Mouse (Mus musculus): ENCODE data around the gene Lrrc1. TPM values are rescaled to one million over a fixed set of nuclear protein-coding genes. Genes with fewer than 3 reads are reported as not detected.
A peak's percentile ranks its signal among the peaks of the same experiment; 100 is the strongest.

Lrrc1 gene
- polyA plus RNA-seq, 1 experiment from 2014 or later, result 11.7 TPM

GRCm38 (mm10) chr9:77410968-77411367, 133.7 kb downstream of the Lrrc1 start:
- DNase-seq (ENCODE audit: low spot score), result no peak
- Histone ChIP-seq H3K9me3 (replicated peaks; ENCODE audit: control insufficient read depth, low read length) (no peaks in the 10 kb centered on the region), H3K4me2 (ENCODE audit: low read depth, low read length) (no peak overlapping the region), H3K36me3 (replicated peaks; ENCODE audit: control insufficient read depth, insufficient read depth, low read depth, low read length) (no peaks in the 10 kb centered on the region), H3K27ac (replicated peaks; ENCODE audit: low read depth, low read length) (no peak overlapping the region), H3K4me3 (ENCODE audit: low read depth, low read length) (no peak overlapping the region), H3K9ac (replicated peaks; ENCODE audit: low read length) (no peak overlapping the region), H3K4me1 (ENCODE audit: control insufficient read depth, insufficient read depth, low read length) (no peaks in the 10 kb centered on the region), H3K27me3 (ENCODE audit: control insufficient read depth, insufficient read depth, low read length) (no peaks in the 10 kb centered on the region)
- no peak for ATAC-seq (replicated peaks; ENCODE audit: insufficient number of reproducible peaks, low FRiP score, low TSS enrichment, low read depth)
- WGBS, result 51% methylated on average over 4 of the region's 4 CpGs

GRCm38 (mm10) chr9:77410524-77410923, 134.1 kb downstream of the Lrrc1 start:
- DNase-seq (ENCODE audit: low spot score), result no peak
- no peak overlapping the region for H3K9ac ChIP-seq (replicated peaks; ENCODE audit: low read length)

GRCm38 (mm10) chr9:77408053-77408603, 136.5 kb downstream of the Lrrc1 start:
- Histone ChIP-seq H3K9me3 (replicated peaks; ENCODE audit: control insufficient read depth, low read length) (no peaks in the 10 kb centered on the region), H3K4me3 (ENCODE audit: low read depth, low read length) (no peak overlapping the region), H3K36me3 (replicated peaks; ENCODE audit: control insufficient read depth, insufficient read depth, low read depth, low read length) (no peaks in the 10 kb centered on the region), H3K4me1 (ENCODE audit: control insufficient read depth, insufficient read depth, low read length) (no peaks in the 10 kb centered on the region), H3K9ac (replicated peaks; ENCODE audit: low read length) (no peak overlapping the region), H3K27ac (replicated peaks; ENCODE audit: low read depth, low read length) (no peak overlapping the region), H3K27me3 (ENCODE audit: control insufficient read depth, insufficient read depth, low read length) (no peaks in the 10 kb centered on the region), H3K4me2 (ENCODE audit: low read depth, low read length) (no peak overlapping the region)
- ATAC-seq (replicated peaks; ENCODE audit: insufficient number of reproducible peaks, low FRiP score, low TSS enrichment, low read depth) (no peak), DNase-seq (ENCODE audit: low spot score) (no peak)
- 53% methylated on average over 6 of the region's 6 CpGs for WGBS

More at GRCm38 (mm10) chr9:77410524-77410923, 134.1 kb downstream of the Lrrc1 start:
- Histone ChIP-seq H3K27ac (replicated peaks; ENCODE audit: low read depth, low read length) (no peak overlapping the region), H3K9me3 (replicated peaks; ENCODE audit: control insufficient read depth, low read length) (no peaks in the 10 kb centered on the region), H3K4me2 (ENCODE audit: low read depth, low read length) (no peak overlapping the region), H3K36me3 (replicated peaks; ENCODE audit: control insufficient read depth, insufficient read depth, low read depth, low read length) (no peaks in the 10 kb centered on the region), H3K27me3 (ENCODE audit: control insufficient read depth, insufficient read depth, low read length) (no peaks in the 10 kb centered on the region), H3K4me1 (ENCODE audit: control insufficient read depth, insufficient read depth, low read length) (no peaks in the 10 kb centered on the region), H3K4me3 (ENCODE audit: low read depth, low read length) (no peak overlapping the region)
- WGBS, result 88% methylated on average over 7 of the region's 7 CpGs
- ATAC-seq (replicated peaks; ENCODE audit: insufficient number of reproducible peaks, low FRiP score, low TSS enrichment, low read depth), result no peak

DNA sequence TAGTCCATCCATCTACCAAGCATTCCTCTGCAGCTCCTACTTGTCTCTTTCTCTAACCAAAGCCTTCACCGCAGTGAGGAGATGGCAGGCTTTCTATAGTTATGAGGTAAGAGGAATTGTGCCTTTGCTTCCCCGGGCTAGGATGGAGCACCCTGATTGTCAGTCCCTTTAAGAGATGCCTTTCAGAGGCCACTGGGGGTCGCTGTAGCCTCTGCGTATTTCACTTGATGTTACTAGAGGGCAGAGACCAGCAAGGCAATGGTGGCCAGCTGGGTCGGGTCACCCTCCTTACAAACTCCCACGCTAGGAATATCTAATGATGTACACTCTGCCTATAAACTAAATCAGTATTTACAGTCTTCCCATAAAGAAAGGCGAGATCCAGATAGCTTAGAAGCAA, 137.8 kb downstream of the Lrrc1 start:
- WGBS, result 56% methylated on average over 7 of the region's 7 CpGs
- no peaks in the 10 kb centered on the region for H3K9me3 ChIP-seq (replicated peaks; ENCODE audit: control insufficient read depth, low read length)
- no peak; the same call in 1 of the 2 replicates for ATAC-seq (replicated peaks; ENCODE audit: insufficient number of reproducible peaks, low FRiP score, low TSS enrichment, low read depth)
- no peaks in the 10 kb centered on the region for H3K36me3 ChIP-seq (replicated peaks; ENCODE audit: control insufficient read depth, insufficient read depth, low read depth, low read length)
- no peak overlapping the region for H3K27ac ChIP-seq (replicated peaks; ENCODE audit: low read depth, low read length)
- H3K4me2 ChIP-seq (ENCODE audit: low read depth, low read length), result no peak overlapping the region
- DNase-seq (ENCODE audit: low spot score), result peak; percentile 64
- no peak overlapping the region for H3K4me3 ChIP-seq (ENCODE audit: low read depth, low read length)
- H3K9ac ChIP-seq (replicated peaks; ENCODE audit: low read length), result no peak overlapping the region
- H3K27me3 ChIP-seq (ENCODE audit: control insufficient read depth, insufficient read depth, low read length), result no peaks in the 10 kb centered on the region
- H3K4me1 ChIP-seq (ENCODE audit: control insufficient read depth, insufficient read depth, low read length), result no peaks in the 10 kb centered on the region

DNA sequence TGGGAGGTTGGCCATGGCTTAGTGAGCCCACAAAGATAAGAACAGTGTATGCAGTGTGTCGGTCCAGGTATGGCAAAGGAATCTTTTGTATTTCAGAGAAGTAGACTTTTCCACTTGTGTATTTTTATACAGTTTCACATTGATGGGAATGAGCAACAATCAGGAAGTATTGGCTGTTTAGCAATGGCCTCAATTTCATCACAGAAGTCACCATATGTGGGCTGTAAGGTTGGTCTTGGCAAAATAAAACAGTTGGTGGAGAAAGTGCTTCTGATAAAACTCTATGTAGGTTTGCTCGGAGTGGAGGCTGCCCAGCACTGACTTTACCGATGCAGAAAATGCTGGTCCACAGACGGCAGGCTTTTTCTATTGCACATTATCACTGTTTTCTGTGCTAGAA, 140.2 kb downstream of the Lrrc1 start:
- no peak overlapping the region for H3K27ac ChIP-seq (replicated peaks; ENCODE audit: low read depth, low read length)
- no peaks in the 10 kb centered on the region for H3K9me3 ChIP-seq (replicated peaks; ENCODE audit: control insufficient read depth, low read length)
- H3K27me3 ChIP-seq (ENCODE audit: control insufficient read depth, insufficient read depth, low read length), result no peaks in the 10 kb centered on the region
- no peaks in the 10 kb centered on the region for H3K36me3 ChIP-seq (replicated peaks; ENCODE audit: control insufficient read depth, insufficient read depth, low read depth, low read length)
- ATAC-seq (replicated peaks; ENCODE audit: insufficient number of reproducible peaks, low FRiP score, low TSS enrichment, low read depth) (no peak), DNase-seq (ENCODE audit: low spot score) (no peak)
- no peak overlapping the region for H3K9ac ChIP-seq (replicated peaks; ENCODE audit: low read length)
- WGBS, result 88% methylated on average over 4 of the region's 4 CpGs
- H3K4me2 ChIP-seq (ENCODE audit: low read depth, low read length), result no peak overlapping the region
- H3K4me3 ChIP-seq (ENCODE audit: low read depth, low read length), result no peak overlapping the region
- H3K4me1 ChIP-seq (ENCODE audit: control insufficient read depth, insufficient read depth, low read length), result no peaks in the 10 kb centered on the region

GRCm38 (mm10) chr9:77403961-77404360, 140.7 kb downstream of the Lrrc1 start:
- Histone ChIP-seq H3K9me3 (replicated peaks; ENCODE audit: control insufficient read depth, low read length) (no peaks in the 10 kb centered on the region), H3K4me1 (ENCODE audit: control insufficient read depth, insufficient read depth, low read length) (no peaks in the 10 kb centered on the region), H3K36me3 (replicated peaks; ENCODE audit: control insufficient read depth, insufficient read depth, low read depth, low read length) (no peaks in the 10 kb centered on the region), H3K4me2 (ENCODE audit: low read depth, low read length) (no peak overlapping the region), H3K4me3 (ENCODE audit: low read depth, low read length) (no peak overlapping the region), H3K27ac (replicated peaks; ENCODE audit: low read depth, low read length) (no peak overlapping the region), H3K9ac (replicated peaks; ENCODE audit: low read length) (no peak overlapping the region), H3K27me3 (ENCODE audit: control insufficient read depth, insufficient read depth, low read length) (no peaks in the 10 kb centered on the region)
- 88% methylated on average over 6 of the region's 6 CpGs for WGBS
- DNase-seq (ENCODE audit: low spot score) (no peak), ATAC-seq (replicated peaks; ENCODE audit: insufficient number of reproducible peaks, low FRiP score, low TSS enrichment, low read depth) (no peak)

DNA sequence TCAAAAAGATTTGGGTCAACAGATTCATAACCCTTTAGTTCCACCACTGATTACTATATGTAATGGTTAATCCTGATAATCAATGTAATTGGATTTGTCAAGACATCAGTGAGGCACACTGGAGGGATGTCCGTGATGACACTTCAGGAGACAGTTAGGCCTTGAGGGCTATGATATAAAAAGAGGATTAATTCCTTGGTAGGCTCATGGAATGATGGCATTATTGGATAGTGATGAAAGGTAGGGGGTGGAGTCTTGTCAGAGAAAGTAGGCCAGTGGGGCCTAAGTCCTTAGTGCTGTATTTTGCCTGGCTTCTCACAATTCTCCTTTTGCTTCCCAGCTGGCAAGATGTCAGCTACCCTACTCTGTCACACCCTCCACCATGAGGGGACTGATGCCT, 141.7 kb downstream of the Lrrc1 start:
- DNase-seq (ENCODE audit: low spot score) (no peak), ATAC-seq (replicated peaks; ENCODE audit: insufficient number of reproducible peaks, low FRiP score, low TSS enrichment, low read depth) (no peak)
- 85% methylated on average over 1 of the region's 1 CpGs for WGBS
- no peaks in the 10 kb centered on the region for H3K27me3 ChIP-seq (ENCODE audit: control insufficient read depth, insufficient read depth, low read length)
- H3K4me2 ChIP-seq (ENCODE audit: low read depth, low read length), result no peak overlapping the region
- H3K9me3 ChIP-seq (replicated peaks; ENCODE audit: control insufficient read depth, low read length), result no peaks in the 10 kb centered on the region
- no peaks in the 10 kb centered on the region; the same call in 1 of the 2 replicates for H3K4me1 ChIP-seq (ENCODE audit: control insufficient read depth, insufficient read depth, low read length)
- no peak overlapping the region for H3K27ac ChIP-seq (replicated peaks; ENCODE audit: low read depth, low read length)
- no peaks in the 10 kb centered on the region for H3K36me3 ChIP-seq (replicated peaks; ENCODE audit: control insufficient read depth, insufficient read depth, low read depth, low read length)
- no peak overlapping the region for H3K4me3 ChIP-seq (ENCODE audit: low read depth, low read length)
- H3K9ac ChIP-seq (replicated peaks; ENCODE audit: low read length), result no peak overlapping the region

- no peak overlapping the region for H3K4me2 ChIP-seq (ENCODE audit: low read depth, low read length)
- no peak overlapping the region for H3K4me3 ChIP-seq (ENCODE audit: low read depth, low read length)
- no peaks in the 10 kb centered on the region for H3K27me3 ChIP-seq (ENCODE audit: control insufficient read depth, insufficient read depth, low read length)
- ATAC-seq (replicated peaks; ENCODE audit: insufficient number of reproducible peaks, low FRiP score, low TSS enrichment, low read depth) (no peak), DNase-seq (ENCODE audit: low spot score) (no peak)
- no peaks in the 10 kb centered on the region; the same call in 1 of the 2 replicates for H3K4me1 ChIP-seq (ENCODE audit: control insufficient read depth, insufficient read depth, low read length)
- 94% methylated on average over 5 of the region's 5 CpGs for WGBS
- no peak overlapping the region for H3K27ac ChIP-seq (replicated peaks; ENCODE audit: low read depth, low read length)
- no peak overlapping the region for H3K9ac ChIP-seq (replicated peaks; ENCODE audit: low read length)
- no peaks in the 10 kb centered on the region for H3K36me3 ChIP-seq (replicated peaks; ENCODE audit: control insufficient read depth, insufficient read depth, low read depth, low read length)
- H3K9me3 ChIP-seq (replicated peaks; ENCODE audit: control insufficient read depth, low read length), result no peaks in the 10 kb centered on the region
Measured at GRCm38 (mm10) chr9:77399801-77400200, 144.9 kb downstream of the Lrrc1 start.
